Mouse (Mus musculus) adrenal gland, postnatal 25 days (tissue): Measurements from ENCODE around the gene Fam78b. TPM values are rescaled to one million over a fixed set of nuclear protein-coding genes. Genes with fewer than 3 reads are reported as not detected.

ENCODE experiments used
- DNase-seq: peaks from one replicate; pipeline ENCODE4 v3.0.0; 2021; ENCODE audit warnings: mixed read lengths
- total RNA-seq: library from RNA; stranded (reverse); gene quantifications from 2 replicates; pipeline ENCODE4 v1.2.3, GENCODE M21; 2021

Fam78b gene
- total RNA-seq, 1 experiment from 2014 or later: 5.5 TPM

DNA sequence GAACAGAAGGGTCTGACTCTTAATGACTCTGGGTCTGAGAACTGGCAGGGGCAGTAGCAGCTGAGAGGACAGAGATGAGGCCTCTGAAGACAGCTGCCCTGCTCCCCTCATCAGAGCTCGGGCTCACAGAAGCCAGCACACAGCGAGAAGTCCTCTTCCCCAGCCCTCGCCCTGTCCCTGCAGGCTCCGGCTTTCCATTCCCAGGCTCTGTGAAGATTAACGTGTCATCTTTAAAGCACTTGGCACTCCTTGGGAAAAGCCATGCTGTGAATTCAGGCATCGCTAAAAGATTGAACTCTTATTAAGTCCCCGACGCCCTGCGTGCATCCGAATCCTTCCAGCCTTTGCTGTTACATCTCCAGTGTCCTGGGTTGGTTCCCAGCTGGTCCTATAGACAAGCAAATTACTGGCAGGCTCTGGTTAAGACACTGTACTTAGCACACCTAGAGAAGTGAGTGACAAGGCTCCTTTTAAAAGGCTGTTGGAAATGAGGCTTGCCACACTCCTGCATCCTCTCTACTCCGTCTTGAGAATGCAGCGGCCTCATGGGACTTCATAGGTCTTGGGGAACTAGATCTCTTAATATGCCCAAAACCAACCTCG is 30.9 kb downstream of the Fam78b start:
- no peak for DNase-seq

DNA sequence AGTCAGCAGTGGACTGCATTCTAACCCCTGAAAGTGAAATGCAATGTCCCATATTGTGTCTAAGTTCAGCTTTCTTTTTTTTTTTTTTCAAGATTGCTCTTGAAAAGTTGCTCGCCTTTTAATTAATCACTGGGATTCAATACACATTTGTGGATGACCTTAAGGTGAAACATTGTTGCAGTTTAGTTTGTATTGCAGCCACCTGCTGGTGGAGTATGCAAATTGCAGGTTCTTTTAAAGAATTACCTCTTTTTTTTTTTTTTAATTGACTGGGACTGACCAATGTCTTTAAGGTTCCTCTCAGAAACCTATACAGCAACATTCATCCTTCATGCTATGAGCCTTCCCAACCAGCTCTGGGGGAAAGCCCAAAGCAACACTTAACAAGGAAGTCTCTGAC is 33.2 kb downstream of the Fam78b start:
- no peak for DNase-seq

DNA sequence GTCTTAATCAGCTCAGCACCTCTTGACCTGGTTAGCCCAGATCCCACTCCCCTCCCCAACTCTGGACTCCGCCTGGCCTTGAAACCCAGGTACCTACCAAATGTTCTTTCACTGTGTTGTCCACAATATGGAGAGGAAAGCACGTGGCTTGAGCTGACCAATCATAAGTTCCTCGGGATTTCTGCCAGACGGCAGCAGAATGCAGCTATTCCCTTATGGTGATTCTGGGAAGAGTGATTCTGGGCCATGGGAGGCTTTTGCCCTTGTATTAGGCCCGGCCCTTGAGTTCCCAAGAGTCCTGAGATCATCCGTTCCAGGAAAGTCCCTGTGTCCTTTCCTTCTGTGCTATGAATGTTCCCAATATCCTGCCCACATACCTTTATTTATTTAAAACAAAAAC is 41.3 kb downstream of the Fam78b start:
- DNase-seq: no peak

DNA sequence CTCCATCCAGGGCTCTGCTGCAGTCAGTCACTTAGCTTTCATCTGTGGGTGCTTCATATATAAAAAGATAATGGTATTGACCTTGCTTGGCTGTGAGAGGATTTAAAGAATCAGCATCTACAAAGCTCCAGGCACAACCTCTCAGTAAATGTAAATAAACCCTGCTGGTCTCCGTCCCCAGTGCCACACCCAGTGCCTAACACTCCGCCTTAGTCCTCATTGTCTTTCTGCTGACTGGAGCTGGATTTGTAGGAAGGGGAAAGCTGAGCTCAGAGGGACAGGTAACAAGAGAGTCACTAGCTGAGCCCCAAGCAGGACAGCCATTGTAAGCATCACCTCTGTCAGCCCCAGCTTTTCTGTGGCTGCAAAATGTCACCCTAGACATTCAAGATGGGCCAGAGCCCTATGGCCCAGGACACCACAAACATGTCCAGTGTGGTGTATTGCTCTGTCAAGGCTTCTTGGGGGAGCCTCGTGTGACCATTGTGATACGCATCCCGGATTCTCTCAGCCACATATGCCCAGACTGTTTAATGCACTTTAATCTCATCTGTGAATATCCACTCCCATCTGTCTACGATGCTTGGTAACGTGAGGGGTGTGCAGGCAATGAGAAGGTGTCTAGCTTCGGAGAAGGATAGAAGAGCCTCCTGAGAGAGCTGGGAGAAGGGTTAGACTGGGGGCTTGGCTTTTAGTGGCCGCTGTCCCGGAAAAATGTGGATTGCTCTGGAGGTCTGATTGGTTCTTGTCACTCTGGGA is 45.1 kb downstream of the Fam78b start:
- DNase-seq: no peak

DNA sequence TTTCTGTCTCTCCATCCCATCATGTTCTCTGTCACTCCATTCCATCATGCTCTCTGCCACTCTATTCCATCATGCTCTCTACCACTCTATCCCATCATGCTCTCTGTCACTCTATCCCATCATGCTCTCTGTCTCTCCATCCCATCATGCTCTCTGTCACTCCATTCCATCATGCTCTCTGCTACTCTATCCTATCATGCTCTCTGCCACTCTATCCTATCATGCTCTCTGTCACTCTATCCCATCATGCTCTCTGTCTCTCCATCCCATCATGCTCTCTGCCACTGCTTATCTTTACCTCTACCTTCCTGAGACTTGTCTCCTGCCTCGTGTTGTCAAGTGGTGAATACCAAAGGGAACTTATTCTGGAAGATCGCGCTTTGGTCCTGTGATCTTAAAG is 49.6 kb downstream of the Fam78b start:
- no peak for DNase-seq

DNA sequence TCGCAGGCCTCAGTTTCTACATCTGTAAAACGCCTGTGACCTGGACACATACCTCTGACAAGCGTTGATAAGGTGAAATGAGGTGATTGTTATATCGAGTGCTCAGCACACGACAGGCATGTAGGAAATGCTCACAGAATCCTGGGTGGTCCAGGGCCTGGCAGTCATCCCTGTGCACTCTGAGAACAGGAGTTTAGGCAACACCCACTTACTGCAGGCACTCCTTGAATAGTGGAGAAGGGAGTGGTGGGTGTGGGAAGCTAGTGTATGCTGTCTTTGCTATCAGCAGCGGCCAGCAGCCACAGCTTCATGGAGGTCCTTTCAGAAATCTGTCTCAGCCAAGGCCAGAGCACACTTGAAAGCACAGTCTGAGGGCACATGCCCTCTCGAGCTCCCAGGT is 52.8 kb downstream of the Fam78b start:
- no peak for DNase-seq

DNA sequence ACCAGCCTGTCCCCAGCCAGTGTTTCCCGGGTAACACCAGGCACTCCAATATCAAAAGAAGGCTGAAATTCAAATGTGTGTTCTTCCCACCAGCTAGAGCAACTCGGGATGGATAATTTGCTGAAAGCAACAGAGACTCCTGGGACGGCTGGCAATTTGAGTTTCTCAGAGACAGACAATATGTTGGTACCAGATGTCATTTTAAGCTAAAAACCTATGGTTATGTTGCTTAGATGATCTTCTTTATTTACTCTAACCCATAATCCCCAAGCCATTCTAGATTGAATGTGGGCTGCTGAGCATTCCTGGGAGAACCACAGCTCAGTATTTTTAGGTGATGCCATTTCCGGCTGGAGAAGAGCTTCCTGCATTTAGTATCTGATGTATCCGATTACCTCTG is 56.3 kb downstream of the Fam78b start:
- no peak for DNase-seq

DNA sequence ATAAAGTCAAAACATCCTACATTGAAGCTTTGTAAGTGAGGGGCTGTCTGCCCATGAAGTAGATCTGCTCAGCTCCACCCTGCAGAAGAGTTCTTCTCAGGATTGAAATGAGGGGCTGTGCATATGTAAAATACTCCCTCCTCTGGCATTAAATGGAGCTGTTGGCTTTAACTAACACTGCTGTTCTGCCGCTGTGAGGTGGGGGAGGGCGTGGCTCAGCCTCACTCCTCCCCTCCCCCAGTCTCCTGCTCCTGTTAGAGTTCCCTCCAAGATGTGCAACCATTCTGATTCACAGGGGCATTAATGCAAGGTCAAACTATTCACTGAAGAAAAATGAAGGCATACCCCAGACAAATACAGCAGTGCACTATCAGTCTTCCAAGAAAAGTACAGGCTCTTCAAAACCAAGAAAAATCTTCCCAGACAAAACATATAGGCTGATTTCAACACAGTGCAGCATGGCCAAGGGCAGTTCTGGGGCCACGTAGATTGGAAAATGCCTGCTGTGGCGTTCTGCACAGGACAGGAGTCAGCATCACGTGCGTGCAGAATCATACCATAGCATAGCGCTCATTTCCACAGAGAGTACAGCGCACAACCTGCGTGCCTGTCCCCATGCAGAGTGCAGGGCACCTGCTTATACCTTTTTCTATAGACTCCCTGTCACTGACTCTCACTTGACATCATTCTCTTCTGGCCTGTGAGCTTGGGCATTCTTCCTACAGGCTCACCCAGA is 58.5 kb downstream of the Fam78b start:
- peak; percentile 36 for DNase-seq

DNA sequence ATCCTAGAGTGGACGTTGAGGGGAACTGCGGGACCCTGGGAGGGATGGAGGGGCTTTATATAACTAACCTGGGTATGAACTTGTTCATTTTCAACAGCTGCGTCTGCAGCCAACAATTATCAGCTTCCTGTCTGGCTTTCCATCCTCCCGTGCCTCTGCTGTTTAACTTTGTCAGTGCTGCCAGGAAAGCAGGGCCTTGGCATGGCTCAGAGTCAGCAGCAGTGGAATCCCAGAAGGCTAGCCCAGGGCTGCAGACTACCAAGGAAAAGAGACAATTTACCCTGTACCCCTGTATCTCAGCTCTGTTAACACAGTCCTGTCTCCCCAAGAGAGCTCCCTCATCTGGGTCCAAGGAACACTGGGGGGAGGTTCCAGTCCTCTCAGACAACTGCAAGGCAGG is 62.8 kb downstream of the Fam78b start:
- DNase-seq: no peak

DNA sequence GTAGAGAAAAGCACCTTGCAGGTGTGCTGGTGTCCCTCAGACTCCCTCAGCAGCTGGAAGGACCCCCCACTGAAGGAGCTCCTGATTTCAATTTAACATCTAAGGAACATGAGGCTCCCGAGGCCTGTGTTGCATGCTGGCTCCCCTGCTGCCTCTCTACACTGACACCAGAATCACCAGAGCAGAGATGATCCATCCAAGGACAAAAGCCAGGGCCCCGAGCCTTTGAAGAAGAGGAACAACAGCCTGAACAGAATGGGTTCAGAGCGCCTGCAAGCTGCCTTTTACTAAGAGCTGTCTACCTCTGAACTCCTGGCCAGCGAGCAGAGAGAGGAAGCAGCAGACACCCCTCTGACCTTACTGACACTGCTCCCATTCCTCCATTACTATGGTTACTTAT is 64.3 kb downstream of the Fam78b start:
- DNase-seq: peak; percentile 21

DNA sequence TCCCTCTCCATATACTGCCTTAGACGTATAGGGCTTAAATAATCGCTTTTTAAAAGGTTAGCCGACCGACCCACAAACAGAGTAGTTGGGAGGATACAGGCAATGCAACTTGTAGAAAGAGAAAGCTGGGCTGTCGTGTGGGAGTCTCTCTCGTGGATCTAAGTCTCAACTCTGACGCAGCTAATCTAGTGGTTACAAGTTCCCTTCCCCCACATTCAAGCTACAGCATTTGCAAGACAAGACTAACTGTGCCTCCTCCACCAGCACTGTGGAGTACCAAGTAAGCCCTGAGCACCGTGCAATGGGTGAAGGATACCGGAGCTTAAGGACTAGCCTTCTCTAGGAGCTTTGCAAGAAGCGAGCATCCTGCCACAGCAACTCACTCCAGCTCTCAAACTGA is 64.8 kb downstream of the Fam78b start:
- no peak for DNase-seq

DNA sequence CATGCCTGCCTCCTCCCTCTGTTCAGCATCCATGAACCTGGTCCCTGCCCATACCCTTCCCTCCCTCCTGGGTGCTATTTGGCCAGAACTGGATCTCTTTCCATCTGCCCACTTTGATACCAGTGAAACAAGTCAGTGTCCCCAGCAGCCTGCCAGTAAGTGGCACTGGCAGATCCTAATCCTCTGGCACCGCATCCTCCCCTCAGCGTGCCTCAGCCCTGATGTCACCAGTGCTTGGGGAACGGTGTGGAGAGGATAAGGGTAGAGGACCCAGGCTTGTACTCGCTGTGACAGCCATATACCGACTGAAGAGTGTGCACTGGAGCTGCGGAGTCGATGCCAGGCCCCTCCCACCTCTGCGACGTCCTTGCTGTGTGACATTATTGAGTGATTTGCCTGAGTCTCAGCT is 65.7 kb downstream of the Fam78b start:
- DNase-seq: peak; percentile 42

DNA sequence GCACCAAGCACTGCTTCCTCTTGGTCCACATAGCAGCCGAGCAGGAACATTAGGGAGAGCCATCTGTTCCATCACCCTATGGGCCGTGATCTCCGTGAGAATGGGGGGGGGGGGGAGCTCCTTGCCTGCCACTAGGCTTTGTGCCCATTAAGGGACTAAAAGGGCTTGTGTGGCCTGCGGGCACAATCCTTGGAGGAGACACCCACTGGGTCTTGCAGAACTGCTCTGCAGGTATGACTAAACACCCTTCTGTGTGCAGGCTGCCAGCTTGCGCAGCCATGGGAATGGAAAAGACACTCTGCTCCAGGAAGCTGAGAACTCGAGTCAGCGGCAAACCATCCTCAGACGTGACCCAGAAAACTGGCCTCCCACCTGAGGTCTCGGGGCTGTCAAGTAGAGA is 68.5 kb downstream of the Fam78b start:
- no peak for DNase-seq

DNA sequence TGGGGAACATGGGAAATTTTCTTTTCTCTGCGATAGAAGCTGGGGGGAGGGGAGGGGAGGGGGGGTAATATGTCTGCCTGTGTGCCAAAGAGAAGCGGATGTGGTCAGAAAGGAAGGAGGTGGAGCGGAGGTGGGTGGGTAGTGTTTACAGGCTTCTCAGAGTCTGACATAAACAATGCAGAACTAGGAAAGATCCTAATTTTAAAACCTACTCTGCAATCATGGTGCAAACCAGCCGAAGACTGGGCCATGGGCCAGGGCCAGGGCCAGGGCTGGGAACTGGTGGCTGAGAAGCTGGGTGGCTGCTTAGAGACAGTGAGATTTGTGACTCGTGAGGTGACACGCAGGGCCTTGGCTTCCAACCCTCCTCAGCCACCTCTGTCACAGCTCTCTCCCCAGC is 69.1 kb downstream of the Fam78b start:
- peak; percentile 38 for DNase-seq

DNA sequence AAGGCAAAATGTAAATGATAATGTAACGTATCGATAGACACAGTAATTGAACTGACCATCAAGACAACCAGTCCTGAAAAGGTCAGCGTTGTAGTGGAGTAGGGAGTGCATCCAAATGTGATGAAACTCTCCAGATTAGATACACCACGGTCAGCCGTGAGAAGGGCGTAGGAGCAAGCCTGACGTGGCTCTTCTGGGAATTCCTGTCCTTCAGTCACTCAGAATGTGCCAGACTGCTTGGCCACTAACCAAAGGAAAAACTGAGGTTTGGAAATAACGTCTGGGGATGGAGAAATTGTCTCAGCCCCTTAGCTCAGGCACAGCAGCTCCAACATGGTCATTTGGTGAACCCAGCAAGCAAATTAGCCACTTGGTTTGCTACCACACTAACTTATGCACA is 74.5 kb downstream of the Fam78b start:
- peak; percentile 14 for DNase-seq

DNA sequence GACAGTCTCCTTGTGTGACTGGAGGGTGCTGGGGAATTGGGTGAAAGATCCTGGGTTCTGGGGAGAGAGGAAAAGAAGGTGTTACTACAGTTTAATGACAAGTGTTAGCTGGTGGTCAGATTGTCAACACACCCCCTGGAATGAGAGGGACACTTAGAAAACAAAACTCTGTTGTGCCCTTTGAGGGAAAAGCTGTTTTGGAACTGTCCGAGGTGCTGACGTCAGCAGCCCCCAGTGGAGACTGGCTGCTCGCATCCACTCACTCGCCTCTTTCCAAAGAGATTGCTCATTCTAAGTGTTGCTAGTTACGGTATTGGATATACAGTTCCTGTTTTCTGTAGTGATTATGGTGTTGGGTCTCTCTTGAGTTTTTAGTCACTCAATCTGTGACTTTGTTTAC is 78.3 kb downstream of the Fam78b start:
- DNase-seq: peak; percentile 23

DNA sequence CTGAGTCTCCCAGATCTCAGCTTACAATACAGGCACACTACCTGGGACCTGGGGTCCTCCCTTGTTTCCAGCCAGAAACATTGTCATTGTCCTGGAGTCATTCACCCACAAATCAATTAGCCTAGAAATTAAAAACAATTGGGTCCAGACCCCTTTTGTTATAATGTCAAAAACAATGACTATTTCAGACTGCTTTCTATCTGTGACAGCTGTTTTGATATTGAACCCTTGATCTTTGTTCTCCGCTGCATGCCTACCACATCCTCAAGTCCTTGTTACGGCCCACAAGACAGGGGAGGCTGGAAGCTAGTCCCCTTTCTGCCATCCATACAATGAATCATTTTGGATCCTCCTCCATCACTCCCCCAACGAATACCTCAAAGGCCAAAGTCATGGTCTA is 80.7 kb downstream of the Fam78b start:
- no peak for DNase-seq

DNA sequence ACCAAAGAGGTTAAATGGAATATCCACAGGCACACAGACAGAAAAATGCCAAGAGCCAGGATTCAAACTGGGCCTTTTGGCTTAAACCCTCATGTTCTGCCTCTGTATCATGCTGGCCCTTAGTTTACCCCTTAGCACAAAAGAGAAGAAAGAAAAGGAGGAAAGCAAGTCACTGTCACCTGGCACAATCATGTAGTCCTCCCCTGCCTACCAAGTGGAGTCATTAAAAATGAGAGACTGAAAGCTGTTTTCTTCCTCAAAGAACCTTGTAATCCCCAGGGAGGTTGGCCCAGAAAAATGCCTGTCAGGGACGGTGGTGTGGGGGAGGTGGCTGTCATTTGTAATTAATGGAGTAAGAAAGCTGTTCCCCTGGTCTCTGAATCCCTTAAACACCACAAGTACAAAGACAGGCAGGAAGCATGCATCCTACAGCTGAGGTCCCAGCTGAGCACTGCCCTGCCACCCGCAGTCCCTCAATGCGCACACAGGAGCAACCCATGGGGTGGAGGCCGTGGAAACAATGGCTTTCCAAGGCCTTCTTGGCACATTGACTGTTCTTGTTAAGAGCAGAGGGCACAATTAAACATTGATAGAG is 81.4 kb downstream of the Fam78b start:
- no peak for DNase-seq

DNA sequence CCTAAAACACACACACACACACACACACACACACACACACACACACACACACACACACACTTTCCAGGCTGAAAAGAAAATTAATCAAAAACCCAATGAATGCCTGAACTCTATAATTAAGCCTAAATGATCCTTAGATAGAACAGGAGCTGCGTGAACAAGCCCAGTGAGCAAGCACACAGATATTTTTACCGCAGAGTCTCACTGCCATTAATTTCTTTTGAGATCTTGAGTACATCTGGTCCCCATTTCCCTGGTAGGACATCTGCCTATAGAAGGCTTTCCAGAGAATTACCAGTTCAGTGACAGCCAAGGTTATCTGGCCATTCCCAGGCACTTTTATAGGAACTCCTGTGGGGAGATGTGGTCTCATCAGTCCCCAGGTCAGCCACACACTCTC is 82.0 kb downstream of the Fam78b start:
- no peak for DNase-seq

DNA sequence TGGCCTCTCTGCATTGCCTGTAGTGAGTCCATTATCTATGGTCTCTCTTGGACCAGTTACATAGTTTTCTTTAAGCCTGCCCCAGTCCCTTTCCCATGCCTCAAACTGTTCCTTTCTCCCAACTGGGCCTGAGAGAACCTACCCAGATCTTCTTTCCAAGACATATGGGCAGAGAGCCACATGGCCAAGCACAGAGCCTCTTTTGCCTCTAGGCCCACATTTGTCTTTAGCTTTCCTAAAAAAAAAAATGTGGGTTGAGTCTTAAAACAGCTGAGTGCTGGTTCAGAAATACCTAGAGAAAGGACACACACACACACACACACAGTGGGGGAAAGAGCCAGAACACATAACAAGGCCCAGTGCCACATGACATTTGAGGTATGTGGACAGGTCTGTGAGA is 83.1 kb downstream of the Fam78b start:
- no peak for DNase-seq

DNA sequence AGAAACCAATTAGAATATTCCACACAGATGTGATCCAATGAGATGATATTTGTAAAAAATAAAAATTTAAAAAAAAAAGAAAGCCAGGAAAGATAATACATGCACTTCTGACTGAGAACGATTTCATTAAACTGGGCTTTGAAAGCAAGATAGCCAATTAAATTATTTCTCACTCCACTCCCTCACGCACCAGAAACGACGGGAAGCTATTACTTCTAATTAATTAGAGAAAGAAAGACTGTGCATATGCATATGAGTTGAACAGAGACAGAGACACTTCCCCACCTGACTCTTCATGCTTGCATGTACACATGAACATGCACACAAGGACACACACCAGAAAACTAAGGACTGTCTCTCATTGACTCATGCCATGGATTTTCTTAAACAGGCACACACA is 84.2 kb downstream of the Fam78b start:
- DNase-seq: no peak

DNA sequence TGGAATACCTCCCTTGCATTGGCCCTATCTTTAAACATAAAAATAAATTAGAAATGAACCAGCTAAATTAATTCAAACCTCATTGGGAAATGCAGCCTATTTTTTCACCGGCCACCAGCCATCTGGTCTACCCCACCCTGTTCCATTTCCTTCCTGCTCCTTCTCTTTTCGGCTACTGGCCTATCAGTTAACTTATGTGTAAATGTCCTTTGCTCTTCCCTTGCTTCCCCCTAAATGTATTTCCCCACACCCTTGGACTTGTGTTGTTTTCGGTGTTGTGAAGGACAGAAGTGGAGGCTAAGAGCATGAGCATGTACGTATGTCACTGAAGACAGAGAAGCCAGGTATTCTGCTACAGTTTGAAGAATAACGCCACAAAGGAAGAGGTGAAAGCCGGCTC is 89.2 kb downstream of the Fam78b start:
- no peak for DNase-seq

DNA sequence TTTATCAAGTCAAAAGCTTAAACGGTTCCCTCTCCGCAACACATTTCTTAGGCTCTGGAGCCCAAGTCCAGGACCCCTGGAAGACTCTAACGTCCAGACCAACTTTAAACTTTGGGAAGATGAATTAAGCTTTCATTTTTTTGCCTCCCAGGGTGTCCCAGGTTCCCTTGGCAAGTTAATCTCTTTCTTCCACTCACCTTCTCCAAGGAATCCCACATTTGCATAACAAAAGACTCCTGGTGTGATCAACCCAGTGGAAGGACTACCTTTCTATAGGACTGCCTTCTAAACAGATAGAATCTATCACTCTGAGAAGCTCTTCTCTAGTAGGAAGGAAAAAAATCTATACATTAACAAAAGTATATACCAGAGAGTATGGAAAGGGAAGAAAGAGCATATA is 92.3 kb downstream of the Fam78b start:
- DNase-seq: no peak
